Comparison of ENCODE assay signal across 20 mouse cellular contexts in genomic region chr3:85603811-85604210, GRCm38 (mm10). TPM values are rescaled to one million over a fixed set of nuclear protein-coding genes. Genes with fewer than 3 reads are reported as not detected.
A peak's percentile ranks its signal among the peaks of the same experiment; 100 is the strongest.
DNase-seq lines count a peak whose midpoint lies in the region; ATAC-seq and TF ChIP-seq lines count a peak whose summit lies in the region.
"Had no signal": no experiment of that assay in that cellular context is flagged by ENCODE, and none has a peak within 500 bp of the region (broad histone marks: within the 10 kb centered on the region; RNA-seq: fewer than 3 reads in every experiment).

No protein-coding gene starts in this region.

- 56% methylated on average over 1 of the region's 1 CpGs for WGBS in neural tube, embryonic 15.5 days

- no peak for TF ChIP-seq POLR2A in brain, embryonic 14.5 days (IDR thresholded peaks at IDR 0.05; ENCODE audit: borderline replicate concordance, extremely low read depth, insufficient read depth, insufficient read length, poor library complexity, severe bottlenecking)

- H3K27ac ChIP-seq in neural tube, embryonic 15.5 days (replicated peaks): peak overlapping the region; percentile 18; the same call in 1 of the 2 replicates
- H3K27ac ChIP-seq: embryonic facial prominence, embryonic 15.5 days; forebrain, embryonic 12.5 days; heart, embryonic 13.5 days; hindbrain, postnatal 0 days had no signal

- no peak overlapping the region for H3K9ac ChIP-seq in neural tube, embryonic 15.5 days (replicated peaks)
- H3K9ac ChIP-seq: embryonic facial prominence, embryonic 15.5 days; forebrain, embryonic 12.5 days; heart, embryonic 13.5 days had no signal

- H3K27me3 ChIP-seq in neural tube, embryonic 15.5 days (replicated peaks): no peaks in the 10 kb centered on the region
- H3K27me3 ChIP-seq: embryonic facial prominence, embryonic 15.5 days; forebrain, embryonic 12.5 days; heart, embryonic 13.5 days had no signal

- no peak overlapping the region for H3K4me2 ChIP-seq in neural tube, embryonic 15.5 days
- H3K4me2 ChIP-seq: embryonic facial prominence, embryonic 15.5 days; forebrain, embryonic 12.5 days; heart, embryonic 13.5 days had no signal

- no peaks in the 10 kb centered on the region for H3K36me3 ChIP-seq in neural tube, embryonic 15.5 days
- H3K36me3 ChIP-seq: embryonic facial prominence, embryonic 15.5 days; forebrain, embryonic 12.5 days had no signal

- peak; percentile 57 for ATAC-seq in neural tube, embryonic 15.5 days (ENCODE audit: low FRiP score)
- ATAC-seq in inflammation-experienced regulatory T-cells, adult 6 months: no peak
- ATAC-seq: hindbrain, postnatal 0 days; intestine, embryonic 16.5 days had no signal

- no peaks in the 10 kb centered on the region for H3K9me3 ChIP-seq in neural tube, embryonic 15.5 days (replicated peaks)
- H3K9me3 ChIP-seq: embryonic facial prominence, embryonic 15.5 days; forebrain, embryonic 12.5 days; heart, embryonic 13.5 days had no signal

- no peak for TF ChIP-seq CTCF in brain, embryonic 14.5 days (IDR thresholded peaks at IDR 0.05; ENCODE audit: borderline replicate concordance, extremely low read depth, insufficient read depth, insufficient read length)

- H3K4me1 ChIP-seq in neural tube, embryonic 15.5 days: peaks cover 33% of the 10 kb centered on the region

- DNase-seq in heart, adult 11 months: peak; percentile 58
- DNase-seq in heart, adult 18-20 months: no peak
- peak; percentile 52 for DNase-seq in brain, embryonic 14.5 days (ENCODE audit: low read depth)
- DNase-seq in hindlimb bud, embryonic 11.5 days (ENCODE audit: extremely low spot score, low read depth, low spot score): peak; percentile 18
- DNase-seq in cerebellum, postnatal 14 days: no peak
- DNase-seq in MN1 (ENCODE audit: low spot score): no peak
- DNase-seq: adrenal gland, postnatal 10 days; cerebellum, adult 18-20 months; cerebellum, adult 9-11 months; embryo, embryonic 11 days; gastrocnemius, postnatal 10 days; heart, postnatal 36 days had no signal

- H3K4me3 ChIP-seq in neural tube, embryonic 15.5 days (replicated peaks): no peak overlapping the region
- H3K4me3 ChIP-seq: embryonic facial prominence, embryonic 15.5 days; erythroblast, embryonic 14.5 days; forebrain, embryonic 12.5 days; heart, embryonic 13.5 days had no signal

RNA-seq across cellular contexts. Expression of gene Gatb, which starts 29.9 kb away (rescaled TPM):
- total RNA-seq in heart, adult 18-20 months (2021): 10 to 100 TPM; 52.3 to 52.6 TPM
- 7.7 and 10.9 TPM in 2 replicates for polyA plus RNA-seq in brain, embryonic 14.5 days (2012; rRNA removed)
- polyA plus RNA-seq in neural tube, embryonic 15.5 days (2015; fragmentation: Nextera tagmentation; extraction: Ambion mirVana): 20.9 TPM in 2 replicates
- polyA plus RNA-seq in inflammation-experienced regulatory T-cells, adult 6 months (2017; shearing (Covaris generic)): 10 to 100 TPM; 14.5 to 21.5 (median 18.3) TPM

Comparison
In these comparisons a context has a peak if more than half of its experiments do, and no peak if none do; other contexts are left out.
1. DNase-seq: peak in heart, adult 11 months (single experiment), brain, embryonic 14.5 days (single experiment) and hindlimb bud, embryonic 11.5 days (single experiment); none in heart, adult 18-20 months (0 of 2), cerebellum, postnatal 14 days (0 of 2) and MN1 (single experiment).